Mouse (Mus musculus) CH12.LX (cell line): ENCODE data around the gene Arhgap35. TPM values are rescaled to one million over a fixed set of nuclear protein-coding genes. Genes with fewer than 3 reads are reported as not detected.
"Not testable (repeated sequence)": the region's sequence is repeated elsewhere in the genome, so short reads cannot be mapped to it uniquely, and the experiment has no call there.

Experiments
- DNase-seq: peaks from one replicate; pipeline ENCODE4 v3.0.0-alpha.2; 2013; ENCODE audit errors: extremely low read depth
- H3K27ac ChIP-seq: 2 replicates; pipeline ENCODE4 v1.5.1; 2012; ENCODE audit warnings: low read depth, mild to moderate bottlenecking, control low read depth, moderate library complexity; ENCODE audit not compliant: insufficient read depth
- H3K27me3 ChIP-seq: replicated peaks from 2 replicates; pipeline ENCODE3; 2012; ENCODE audit warnings: inconsistent platforms
- H3K36me3 ChIP-seq, 2 experiments: replicated peaks in 1 of 2; 2 replicates each; pipeline versions ENCODE3 to v1.6.1; 2012; ENCODE audit warnings: inconsistent platforms in 1 of 2, low read length in 1 of 2, mild to moderate bottlenecking in 1 of 2, mixed read lengths in 1 of 2, moderate library complexity in 1 of 2; ENCODE audit not compliant: control insufficient read depth in 1 of 2, insufficient read depth in 1 of 2
- H3K4me1 ChIP-seq, 2 experiments: 2 replicates each; pipeline ENCODE4 v1.6.1; 2012; ENCODE audit warnings: inconsistent platforms in 1 of 2, moderate library complexity in 1 of 2; ENCODE audit not compliant: insufficient read depth in 2 of 2, control insufficient read depth in 1 of 2
- H3K4me2 ChIP-seq: 2 replicates; pipeline ENCODE4 v1.6.1; 2012; ENCODE audit warnings: low read depth, mild to moderate bottlenecking, control low read depth; ENCODE audit not compliant: poor library complexity, insufficient read depth, severe bottlenecking
- H3K4me3 ChIP-seq, 3 experiments: fragments of 150-350 bp in 1 of 3; sonication (generic) in 1 of 3; replicated peaks in 1 of 3; 2 replicates each; pipeline versions ENCODE3 to v1.5.1; 2011 to 2012; ENCODE audit warnings: low read depth in 2 of 3, low read length in 2 of 3, mild to moderate bottlenecking in 2 of 3, moderate library complexity in 2 of 3, control low read depth in 1 of 3, improper control_type of control experiment in 1 of 3, inconsistent platforms in 1 of 3, mixed read lengths in 1 of 3; ENCODE audit not compliant: poor library complexity in 1 of 3
- H3K79me2 ChIP-seq: replicated peaks from 2 replicates; pipeline ENCODE4 v1.6.1; 2012; ENCODE audit warnings: mild to moderate bottlenecking, moderate library complexity; ENCODE audit not compliant: control insufficient read depth, poor library complexity, insufficient read depth, severe bottlenecking; ENCODE audit errors: extremely low read depth
- H3K9ac ChIP-seq: 2 replicates; pipeline ENCODE4 v1.6.1; 2012; ENCODE audit warnings: low read depth, mild to moderate bottlenecking, control low read depth, moderate library complexity; ENCODE audit not compliant: insufficient read depth
- H3K9me3 ChIP-seq: replicated peaks from 2 replicates; pipeline ENCODE3; 2012; ENCODE audit warnings: low read length, inconsistent platforms, mixed read lengths
- BHLHE40 ChIP-seq: IDR thresholded peaks from 2 replicates; pipeline ENCODE4 v1.6.1; 2011; ENCODE audit warnings: mild to moderate bottlenecking, low read depth, low read length, improper control_type of control experiment
- CHD2 ChIP-seq: IDR thresholded peaks from 2 replicates; pipeline ENCODE4 v1.6.1; 2011; ENCODE audit warnings: low read length, improper control_type of control experiment
- CTCF ChIP-seq, 2 experiments: IDR thresholded peaks in 1 of 2; conservative IDR thresholded peaks in 1 of 2; 2 replicates each; pipeline ENCODE4 v1.5.1; 2011 to 2012; ENCODE audit warnings: low read depth in 2 of 2, low read length in 2 of 2, improper control_type of control experiment in 1 of 2, inconsistent platforms in 1 of 2, mild to moderate bottlenecking in 1 of 2, moderate library complexity in 1 of 2
- E2F4 ChIP-seq: IDR thresholded peaks from 2 replicates; pipeline ENCODE4 v1.6.1; 2011; ENCODE audit warnings: low read depth, low read length, improper control_type of control experiment; ENCODE audit not compliant: insufficient replicate concordance
- ELF1 ChIP-seq: IDR thresholded peaks from 2 replicates; pipeline ENCODE4 v1.6.1; 2014; ENCODE audit warnings: low read depth, mild to moderate bottlenecking, inconsistent platforms, low read length, improper control_type of control experiment
- EP300 ChIP-seq: IDR thresholded peaks from 2 replicates; pipeline ENCODE4 v1.6.1; 2011; ENCODE audit warnings: low read length, improper control_type of control experiment
- ETS1 ChIP-seq: conservative IDR thresholded peaks from 2 replicates; pipeline ENCODE4 v1.6.1; 2012; ENCODE audit warnings: low read depth, mild to moderate bottlenecking, inconsistent platforms, low read length, improper control_type of control experiment, moderate library complexity
- JUN ChIP-seq: IDR thresholded peaks from 2 replicates; pipeline ENCODE4 v1.6.1; 2011; ENCODE audit warnings: low read depth, mild to moderate bottlenecking, low read length, improper control_type of control experiment, moderate library complexity; ENCODE audit not compliant: insufficient read depth
- MAFK ChIP-seq: IDR thresholded peaks from 2 replicates; pipeline ENCODE4 v1.6.1; 2011; ENCODE audit warnings: low read length, improper control_type of control experiment; ENCODE audit not compliant: insufficient replicate concordance
- MAX ChIP-seq: IDR thresholded peaks from 2 replicates; pipeline ENCODE4 v1.6.1; 2011; ENCODE audit warnings: low read length, improper control_type of control experiment
- MAZ ChIP-seq: IDR thresholded peaks from 2 replicates; pipeline ENCODE4 v1.6.1; 2012; ENCODE audit warnings: low read depth, mild to moderate bottlenecking, inconsistent platforms, low read length, improper control_type of control experiment, moderate library complexity
- MYC ChIP-seq: IDR thresholded peaks from 2 replicates; pipeline ENCODE4 v1.6.1; 2011; ENCODE audit warnings: low read depth, mild to moderate bottlenecking, improper control_type of control experiment, low read length
- NELFE ChIP-seq: IDR thresholded peaks from 2 replicates; pipeline ENCODE4 v1.6.1; 2011; ENCODE audit warnings: low read depth, low read length, improper control_type of control experiment
- NRF1 ChIP-seq: IDR thresholded peaks from 2 replicates; pipeline ENCODE4 v1.6.1; 2014; ENCODE audit warnings: low read depth, mild to moderate bottlenecking, inconsistent platforms, low read length, improper control_type of control experiment, moderate library complexity
- PAX5 ChIP-seq: IDR thresholded peaks from 2 replicates; pipeline ENCODE4 v1.6.1; 2012; ENCODE audit warnings: low read length, inconsistent platforms, mixed read lengths
- POLR2A ChIP-seq: IDR thresholded peaks from 2 replicates; pipeline ENCODE4 v1.6.1; 2011; ENCODE audit warnings: low read depth, mild to moderate bottlenecking, improper control_type of control experiment, low read length
- RAD21 ChIP-seq: IDR thresholded peaks from 2 replicates; pipeline ENCODE4 v1.6.1; 2011; ENCODE audit warnings: low read depth, mild to moderate bottlenecking, low read length, improper control_type of control experiment, moderate library complexity
- RCOR1 ChIP-seq: conservative IDR thresholded peaks from 2 replicates; pipeline ENCODE4 v1.6.1; 2012; ENCODE audit warnings: low read depth, mild to moderate bottlenecking, inconsistent platforms, low read length, improper control_type of control experiment
- SIN3A ChIP-seq: IDR thresholded peaks from 2 replicates; pipeline ENCODE4 v1.6.1; 2012; ENCODE audit warnings: low read length, improper control_type of control experiment, inconsistent platforms
- SMC3 ChIP-seq: IDR thresholded peaks from 2 replicates; pipeline ENCODE4 v1.6.1; 2011; ENCODE audit warnings: low read depth, low read length, improper control_type of control experiment
- TCF12 ChIP-seq: IDR thresholded peaks from 2 replicates; pipeline ENCODE4 v1.6.1; 2014; ENCODE audit warnings: low read depth, mild to moderate bottlenecking, inconsistent platforms, low read length, improper control_type of control experiment
- USF1 ChIP-seq: IDR thresholded peaks from 2 replicates; pipeline ENCODE4 v1.6.1; 2014; ENCODE audit warnings: low read depth, mild to moderate bottlenecking, inconsistent platforms, low read length, improper control_type of control experiment
- USF2 ChIP-seq: conservative IDR thresholded peaks from 2 replicates; pipeline ENCODE4 v1.6.1; 2011; ENCODE audit warnings: low read depth, low read length, improper control_type of control experiment
- ZNF384 ChIP-seq: IDR thresholded peaks from 2 replicates; pipeline ENCODE4 v1.6.1; 2012; ENCODE audit warnings: low read depth, low read length, improper control_type of control experiment, inconsistent platforms
- dilution Hi-C: fragments of 300-500 bp; cut with MboI; formaldehyde crosslinking; loops from 2 replicates; pipeline ENCODE4 v1.14.3; 2020; ENCODE audit warnings: low sequenced_read_pairs; ENCODE audit not compliant: extremely low pct_unique_long_range_greater_than_20kb, extremely low pct_ligation_motif_present
- in situ Hi-C: fragments of 300-500 bp; cut with MboI; formaldehyde crosslinking; loops from 3 replicates; pipeline ENCODE4 v1.14.3; 2019; ENCODE audit warnings: low sequenced_read_pairs, low pct_ligation_motif_present, low pct_unique_long_range_greater_than_20kb, mixed read lengths
- polyA plus RNA-seq: library from polyadenylated mRNA; unstranded; fragments of >175 nt; gene quantifications from 2 replicates; pipeline ENCODE4 v1.2.1, GENCODE M21; 2012; ENCODE audit warnings: low read depth; ENCODE audit not compliant: insufficient read length
- total RNA-seq, 2 experiments: library from RNA; depleted of rRNA; stranded (reverse); fragments of 300-350 nt in 1 of 2; fragments of >200 nt in 1 of 2; gene quantifications; 2 replicates each; pipeline ENCODE4 v1.2.3; 2012 to 2014

Gene Arhgap35
- total and polyA plus RNA-seq, 3 experiments = 3.0 to 7.2 (median 5.3) TPM

GRCm38 (mm10) chr7:16644260-16644659 is 29.5 kb upstream of the Arhgap35 start:
- Histone ChIP-seq H3K9me3 (peaks cover 4% of the 10 kb centered on the region), H3K27ac (no peak overlapping the region), H3K36me3 (no peaks in the 10 kb centered on the region), H3K27me3 (peaks cover 2% of the 10 kb centered on the region), H3K9ac (no peak overlapping the region), H3K4me2 (no peak overlapping the region), H3K4me1 (peaks cover 2 to 25% of the 10 kb centered on the region in 2 experiments; a peak in 3 of 4 replicates), H3K79me2 (no peaks in the 10 kb centered on the region), H3K4me3 (no peak overlapping the region)
- in situ Hi-C loops (no loop called here), dilution Hi-C loops (no loop called here)
- DNase-seq = no peak
- TF ChIP-seq USF2 = no peak
- no peak for TF ChIP-seq PAX5
- TF ChIP-seq MYC = no peak
- no peak for TF ChIP-seq E2F4
- TF ChIP-seq MAX = no peak
- no peak for TF ChIP-seq RAD21
- TF ChIP-seq ZNF384 = no peak
- no peak for TF ChIP-seq CHD2
- no peak for TF ChIP-seq POLR2A

GRCm38 (mm10) chr7:16643106-16643505 is 28.3 kb upstream of the Arhgap35 start:
- H3K9me3 ChIP-seq, in situ Hi-C loops, dilution Hi-C loops, H3K36me3 ChIP-seq, H3K27ac ChIP-seq, H3K4me3 ChIP-seq, H3K27me3 ChIP-seq, DNase-seq, H3K79me2 ChIP-seq, H3K4me2 ChIP-seq, H3K9ac ChIP-seq: not testable (repeated sequence)
- peaks cover 2 to 28% of the 10 kb centered on the region in 2 experiments; a peak in 3 of 4 replicates for H3K4me1 ChIP-seq

- TF ChIP-seq NRF1 (no peak), CHD2 (no peak), ETS1 (0 out of 2 replicates have a peak, but pooled peaks have one; percentile 10), NELFE (no peak), ZNF384 (no peak), CTCF (conservative IDR thresholded peaks at IDR 0.05 in 1 of 2, IDR thresholded peaks at IDR 0.05 in 1 of 2; ENCODE audit: low read depth in 2 of 2, low read length in 2 of 2) (no peak), JUN (no peak), ELF1 (peak; percentile 39), RAD21 (no peak), TCF12 (no peak), BHLHE40 (no peak), EP300 (0 out of 2 replicates have a peak, but pooled peaks have one; percentile 33), SMC3 (no peak), RCOR1 (no peak), PAX5 (no peak), MAX (0 out of 2 replicates have a peak, but pooled peaks have one; percentile 15), MAFK (no peak), MAZ (no peak), USF1 (no peak), SIN3A (no peak), USF2 (no peak), POLR2A (no peak)
- TF ChIP-seq, all 38 proteins: peak for 4
- H3K79me2 ChIP-seq = no peaks in the 10 kb centered on the region
- DNase-seq = no peak
- dilution Hi-C loops (no loop called here), in situ Hi-C loops (no loop called here)
- peaks cover 2 to 24% of the 10 kb centered on the region in 2 experiments; a peak in 3 of 4 replicates for H3K4me1 ChIP-seq
- H3K27ac ChIP-seq = no peak overlapping the region
- H3K4me3 ChIP-seq = no peak overlapping the region
- H3K9ac ChIP-seq = no peak overlapping the region
- H3K9me3 ChIP-seq = peaks cover 4% of the 10 kb centered on the region
- no peak overlapping the region for H3K4me2 ChIP-seq
- H3K27me3 ChIP-seq = no peaks in the 10 kb centered on the region
- H3K36me3 ChIP-seq = no peaks in the 10 kb centered on the region
These were observed 24.2 kb upstream of the Arhgap35 start for GRCm38 (mm10) chr7:16639028-16639427.
